Mouse (Mus musculus): Measurements from ENCODE around the gene Rbm15b. TPM values are rescaled to one million over a fixed set of nuclear protein-coding genes. Genes with fewer than 3 reads are reported as not detected.
A peak's percentile ranks its signal among the peaks of the same experiment; 100 is the strongest.

The Rbm15b gene
- 27.2 and 27.9 TPM in 2 replicates for polyA plus RNA-seq (2016; fragmentation: Nextera tagmentation; extraction: Ambion mirVana)

DNA sequence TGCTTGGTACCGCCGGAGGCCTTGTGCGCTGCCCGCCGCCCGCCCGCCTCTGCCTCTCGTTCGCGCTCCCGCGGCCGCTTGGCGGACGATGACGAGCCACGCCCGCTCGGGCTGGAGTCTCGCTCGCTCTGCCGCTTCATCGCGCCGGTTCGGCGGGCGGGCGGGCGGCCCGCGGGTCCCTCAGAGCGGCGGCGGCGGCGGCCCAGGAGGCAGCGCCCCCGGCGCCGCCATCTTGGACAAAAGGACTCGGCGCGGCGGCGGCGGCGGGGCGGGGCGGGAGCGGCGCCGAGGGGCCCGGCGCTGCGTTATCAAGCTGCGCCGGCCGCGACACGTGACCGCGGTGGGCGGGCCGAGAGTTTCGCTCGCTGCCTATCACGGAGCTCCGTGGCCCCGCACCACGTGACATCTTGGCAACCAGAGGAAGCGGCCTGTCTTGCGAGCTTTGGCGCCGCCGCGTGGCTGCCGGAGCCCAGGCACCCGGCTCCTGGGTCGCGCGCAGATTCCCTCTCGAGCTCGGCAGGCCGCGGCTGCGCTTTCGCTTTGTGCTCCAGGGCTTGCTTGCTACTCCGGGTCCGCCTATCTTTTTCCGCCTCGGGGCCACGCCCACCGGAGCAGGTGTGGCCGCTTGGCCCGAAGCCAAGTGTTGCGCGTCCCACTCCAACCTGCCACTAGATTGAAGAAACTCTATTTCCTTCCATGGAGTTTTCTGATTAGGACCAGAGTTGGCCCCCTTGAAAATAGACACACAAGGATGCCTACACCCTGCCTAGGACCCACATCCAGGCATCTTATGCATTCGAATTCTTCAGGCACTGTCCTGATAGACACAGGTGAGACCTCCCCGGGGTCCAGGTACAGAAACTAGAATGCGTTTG lies at the start of gene Rbm15b:
TSS of gene Rbm15b (minus strand) at position 601 of the 875 bp plus-strand sequence.
- 3% methylated on average over 79 of the region's 101 CpGs for WGBS
- peaks cover 53% of the 10 kb centered on the region for H3K4me1 ChIP-seq
- H3K9me3 ChIP-seq: no peaks in the 10 kb centered on the region
- peak; percentile 41 for ATAC-seq (ENCODE audit: insufficient number of reproducible peaks, insufficient read depth, low FRiP score, low TSS enrichment)
- peak within 1 kb of the TSS; percentile 92 for H3K27ac ChIP-seq
- peak within 1 kb of the TSS; percentile 98 for H3K9ac ChIP-seq
- H3K4me3 ChIP-seq: peak within 1 kb of the TSS; percentile 99
- H3K36me3 ChIP-seq: peaks cover 61% of the 10 kb centered on the region
- no peaks in the 10 kb centered on the region for H3K27me3 ChIP-seq
- peak within 1 kb of the TSS; percentile 95 for H3K4me2 ChIP-seq (replicated peaks)

DNA sequence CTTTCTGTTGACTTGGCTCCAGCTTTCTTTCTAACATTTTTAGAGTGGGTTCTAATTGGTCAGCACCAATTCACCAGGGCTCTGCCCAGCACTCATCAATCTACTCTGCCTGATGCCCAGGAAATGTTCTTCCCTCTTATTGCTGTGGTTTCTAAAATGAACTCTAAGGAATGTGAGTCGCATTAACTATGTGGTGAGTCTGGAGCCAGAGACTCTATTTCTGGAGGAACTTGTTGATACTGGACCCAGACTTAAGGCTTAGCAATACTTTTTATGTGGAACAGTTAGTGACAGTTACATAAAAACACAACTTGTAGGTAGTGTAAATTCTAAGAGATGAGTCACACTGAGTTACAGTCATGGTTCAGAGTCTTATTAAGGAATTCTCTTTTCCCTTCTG lies 47.8 kb upstream of the Rbm15b start:
- Histone ChIP-seq H3K4me3 (no peak overlapping the region), H3K9me3 (no peaks in the 10 kb centered on the region), H3K27ac (no peak overlapping the region), H3K27me3 (no peaks in the 10 kb centered on the region), H3K4me2 (replicated peaks) (no peak overlapping the region), H3K36me3 (no peaks in the 10 kb centered on the region), H3K4me1 (no peaks in the 10 kb centered on the region), H3K9ac (no peak overlapping the region)
- 90% methylated on average over 1 of the region's 1 CpGs for WGBS
- no peak for ATAC-seq (ENCODE audit: insufficient number of reproducible peaks, insufficient read depth, low FRiP score, low TSS enrichment)

DNA sequence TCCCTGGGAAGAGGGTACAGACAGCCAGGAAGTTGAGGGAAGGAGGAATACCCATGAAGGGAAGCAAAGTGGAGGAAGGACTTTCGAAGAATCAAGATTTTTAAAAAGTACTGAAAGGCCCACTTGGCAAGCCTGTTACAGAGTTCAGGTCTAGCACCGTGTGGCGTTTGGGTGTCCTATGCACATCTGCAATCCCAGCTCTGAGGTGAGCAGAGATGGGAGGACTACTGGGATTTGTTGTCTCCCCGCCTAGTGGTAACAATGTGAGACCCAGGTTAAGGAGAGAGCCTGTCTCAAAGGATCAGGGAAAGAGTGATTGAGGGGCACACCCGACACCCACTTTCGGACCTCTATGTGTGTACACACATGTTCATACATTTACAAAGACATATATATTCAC lies 27.6 kb upstream of the Rbm15b start:
- no peak overlapping the region for H3K4me2 ChIP-seq (replicated peaks)
- no peaks in the 10 kb centered on the region for H3K9me3 ChIP-seq
- H3K27ac ChIP-seq: no peak overlapping the region
- no peaks in the 10 kb centered on the region for H3K27me3 ChIP-seq
- H3K36me3 ChIP-seq: no peaks in the 10 kb centered on the region
- H3K4me1 ChIP-seq: peaks cover 6% of the 10 kb centered on the region; the same call in 1 of the 2 replicates
- no peak overlapping the region for H3K4me3 ChIP-seq
- 87% methylated on average over 6 of the region's 6 CpGs for WGBS
- no peak overlapping the region for H3K9ac ChIP-seq
- no peak for ATAC-seq (ENCODE audit: insufficient number of reproducible peaks, insufficient read depth, low FRiP score, low TSS enrichment)

DNA sequence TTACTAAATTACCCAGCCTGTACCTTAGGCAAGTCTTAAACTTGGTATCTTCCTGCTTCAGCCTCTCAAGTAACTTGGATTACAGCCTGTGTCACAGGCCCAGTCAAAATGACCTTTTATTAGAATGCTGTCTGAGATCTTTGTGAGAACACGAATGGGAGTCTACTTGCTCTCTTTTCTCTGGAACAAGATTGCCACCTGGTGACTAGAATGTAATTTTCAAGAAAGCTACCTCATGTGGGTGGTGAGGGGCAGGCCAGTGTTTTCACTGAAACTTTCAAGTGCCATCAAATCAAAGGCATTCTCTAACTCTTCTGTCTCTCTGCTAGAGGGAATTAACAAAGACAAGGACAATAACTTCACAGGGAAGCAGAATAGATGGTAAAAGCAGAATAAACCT lies 26.5 kb upstream of the Rbm15b start:
- no peak overlapping the region for H3K27ac ChIP-seq
- ATAC-seq (ENCODE audit: insufficient number of reproducible peaks, insufficient read depth, low FRiP score, low TSS enrichment): no peak
- no peaks in the 10 kb centered on the region for H3K27me3 ChIP-seq
- no peaks in the 10 kb centered on the region for H3K9me3 ChIP-seq
- no peak overlapping the region for H3K4me2 ChIP-seq (replicated peaks)
- H3K36me3 ChIP-seq: no peaks in the 10 kb centered on the region
- 9% methylated on average over 1 of the region's 1 CpGs for WGBS
- H3K9ac ChIP-seq: no peak overlapping the region
- H3K4me3 ChIP-seq: no peak overlapping the region
- peaks cover 10% of the 10 kb centered on the region for H3K4me1 ChIP-seq

DNA sequence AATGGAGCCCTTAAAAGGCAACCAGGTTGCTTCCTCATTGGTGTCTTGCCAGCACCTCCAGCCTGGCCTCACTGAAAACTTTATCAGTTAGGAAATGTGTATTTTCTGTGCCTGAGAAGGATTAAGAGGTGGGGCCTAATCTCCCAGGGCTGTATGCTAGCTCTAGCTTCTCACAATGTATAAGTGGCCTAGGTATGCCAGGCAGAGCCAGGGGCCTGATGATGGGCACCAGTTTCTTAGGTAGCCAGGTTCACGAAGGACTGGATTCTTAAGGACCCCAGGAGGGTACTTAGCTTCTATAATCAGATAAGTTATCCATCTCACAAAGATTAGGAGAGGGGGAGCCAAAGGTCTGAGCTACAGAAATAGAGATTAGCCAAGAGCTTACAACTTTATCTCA lies 24.4 kb upstream of the Rbm15b start:
- Histone ChIP-seq H3K27ac (no peak overlapping the region), H3K4me1 (peaks cover 12% of the 10 kb centered on the region), H3K4me2 (replicated peaks) (no peak overlapping the region), H3K27me3 (no peaks in the 10 kb centered on the region), H3K9me3 (no peaks in the 10 kb centered on the region), H3K9ac (no peak overlapping the region), H3K4me3 (no peak overlapping the region), H3K36me3 (no peaks in the 10 kb centered on the region)
- no peak for ATAC-seq (ENCODE audit: insufficient number of reproducible peaks, insufficient read depth, low FRiP score, low TSS enrichment)
- 68% methylated on average over 1 of the region's 1 CpGs for WGBS

DNA sequence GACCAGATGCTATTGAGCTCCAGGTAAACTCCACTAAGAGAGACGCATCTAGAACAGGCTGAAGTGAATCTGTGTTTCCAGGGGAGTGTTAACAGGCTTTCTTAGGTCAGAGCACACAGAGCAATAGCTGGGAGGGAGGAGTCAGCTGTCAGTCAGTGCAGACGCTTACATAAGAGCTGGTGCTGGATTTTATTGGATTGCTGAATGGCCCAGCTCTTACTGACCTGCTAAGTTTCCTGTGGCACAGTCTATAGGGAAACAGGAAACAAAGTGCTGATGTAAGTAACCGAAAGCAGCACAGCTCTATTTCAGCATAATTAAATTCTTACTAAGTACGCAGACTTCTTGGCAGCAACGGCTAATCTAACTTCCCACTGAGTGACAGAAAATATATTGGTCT lies 21.5 kb upstream of the Rbm15b start:
- H3K4me2 ChIP-seq (replicated peaks): no peak overlapping the region
- H3K9ac ChIP-seq: peak overlapping the region; percentile 3; the same call in 1 of the 2 replicates
- no peak overlapping the region for H3K4me3 ChIP-seq
- no peaks in the 10 kb centered on the region for H3K27me3 ChIP-seq
- no peak overlapping the region for H3K27ac ChIP-seq
- H3K36me3 ChIP-seq: no peaks in the 10 kb centered on the region
- no peak for ATAC-seq (ENCODE audit: insufficient number of reproducible peaks, insufficient read depth, low FRiP score, low TSS enrichment)
- peaks cover 12% of the 10 kb centered on the region for H3K4me1 ChIP-seq
- H3K9me3 ChIP-seq: no peaks in the 10 kb centered on the region
- 36% methylated on average over 5 of the region's 5 CpGs for WGBS

DNA sequence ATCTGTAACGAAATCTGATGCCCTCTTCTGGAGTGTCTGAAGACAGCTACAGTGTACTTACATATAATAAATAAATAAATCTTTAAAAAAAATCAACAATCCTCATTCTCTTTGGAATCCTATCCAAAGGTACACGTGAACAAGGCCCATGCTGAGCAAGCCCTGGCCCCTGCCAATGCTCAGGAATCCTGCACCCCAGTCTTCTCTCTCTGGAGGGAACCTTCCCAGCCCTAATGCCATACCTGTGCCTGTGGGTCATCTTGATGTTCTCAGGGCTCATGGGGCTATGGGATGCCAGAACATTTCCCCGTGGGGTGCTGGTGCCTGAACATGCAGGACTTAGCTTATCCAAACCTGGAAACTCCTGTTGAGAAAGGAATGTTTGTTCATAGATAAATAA lies 20.9 kb upstream of the Rbm15b start:
- Histone ChIP-seq H3K27me3 (no peaks in the 10 kb centered on the region), H3K4me3 (no peak overlapping the region), H3K27ac (no peak overlapping the region), H3K4me1 (peaks cover 12% of the 10 kb centered on the region), H3K9ac (no peak overlapping the region), H3K4me2 (replicated peaks) (no peak overlapping the region), H3K9me3 (no peaks in the 10 kb centered on the region), H3K36me3 (no peaks in the 10 kb centered on the region)
- WGBS: 81% methylated on average over 3 of the region's 3 CpGs
- ATAC-seq (ENCODE audit: insufficient number of reproducible peaks, insufficient read depth, low FRiP score, low TSS enrichment): no peak

DNA sequence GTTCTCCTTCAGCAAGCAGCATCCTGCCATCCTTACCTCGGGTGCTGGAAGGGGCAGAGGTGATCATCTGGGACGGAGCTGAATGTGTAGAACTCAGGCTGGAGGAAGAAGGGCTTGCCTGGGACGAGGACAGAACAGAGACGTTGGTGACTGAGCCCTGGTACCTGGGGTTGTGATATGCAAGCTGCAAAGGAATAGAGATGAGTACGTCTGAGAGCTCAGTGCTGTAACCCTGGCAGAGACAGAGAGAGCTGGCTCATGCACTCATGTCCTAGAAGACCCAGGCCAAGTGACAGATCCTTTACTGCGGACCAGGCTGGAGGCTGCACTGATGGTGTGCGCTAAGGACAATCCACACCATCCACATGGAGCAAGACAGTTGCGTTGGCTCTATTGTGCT lies 19.4 kb upstream of the Rbm15b start:
- Histone ChIP-seq H3K27me3 (no peaks in the 10 kb centered on the region), H3K36me3 (no peaks in the 10 kb centered on the region), H3K27ac (no peak overlapping the region), H3K4me1 (peaks cover 12% of the 10 kb centered on the region), H3K9me3 (no peaks in the 10 kb centered on the region), H3K4me2 (replicated peaks) (no peak overlapping the region), H3K9ac (no peak overlapping the region), H3K4me3 (no peak overlapping the region)
- ATAC-seq (ENCODE audit: insufficient number of reproducible peaks, insufficient read depth, low FRiP score, low TSS enrichment): no peak
- 87% methylated on average over 8 of the region's 8 CpGs for WGBS

DNA sequence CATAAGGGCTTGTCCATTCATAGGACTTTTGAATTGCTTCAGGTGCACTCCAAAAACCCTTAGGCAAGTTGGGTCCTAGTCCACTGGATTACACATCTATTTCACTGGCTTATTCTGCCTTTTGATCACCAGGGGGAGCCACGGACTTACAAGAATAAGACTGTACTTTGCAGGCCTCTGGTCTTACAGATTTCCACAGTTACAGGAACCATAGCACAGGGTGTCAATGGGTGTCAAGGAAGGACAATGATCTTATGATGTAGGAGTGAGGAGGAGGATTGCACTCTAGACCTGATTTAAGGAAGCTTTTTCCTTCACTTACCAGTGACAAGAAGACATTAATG lies 16.5 kb upstream of the Rbm15b start:
- Histone ChIP-seq H3K9me3 (no peaks in the 10 kb centered on the region), H3K9ac (no peak overlapping the region), H3K27ac (no peak overlapping the region), H3K4me3 (no peak overlapping the region), H3K27me3 (no peaks in the 10 kb centered on the region), H3K4me1 (peaks cover 2% of the 10 kb centered on the region), H3K36me3 (no peaks in the 10 kb centered on the region), H3K4me2 (replicated peaks) (no peak overlapping the region)
- 15% methylated on average over 1 of the region's 1 CpGs for WGBS
- ATAC-seq (ENCODE audit: insufficient number of reproducible peaks, insufficient read depth, low FRiP score, low TSS enrichment): no peak

DNA sequence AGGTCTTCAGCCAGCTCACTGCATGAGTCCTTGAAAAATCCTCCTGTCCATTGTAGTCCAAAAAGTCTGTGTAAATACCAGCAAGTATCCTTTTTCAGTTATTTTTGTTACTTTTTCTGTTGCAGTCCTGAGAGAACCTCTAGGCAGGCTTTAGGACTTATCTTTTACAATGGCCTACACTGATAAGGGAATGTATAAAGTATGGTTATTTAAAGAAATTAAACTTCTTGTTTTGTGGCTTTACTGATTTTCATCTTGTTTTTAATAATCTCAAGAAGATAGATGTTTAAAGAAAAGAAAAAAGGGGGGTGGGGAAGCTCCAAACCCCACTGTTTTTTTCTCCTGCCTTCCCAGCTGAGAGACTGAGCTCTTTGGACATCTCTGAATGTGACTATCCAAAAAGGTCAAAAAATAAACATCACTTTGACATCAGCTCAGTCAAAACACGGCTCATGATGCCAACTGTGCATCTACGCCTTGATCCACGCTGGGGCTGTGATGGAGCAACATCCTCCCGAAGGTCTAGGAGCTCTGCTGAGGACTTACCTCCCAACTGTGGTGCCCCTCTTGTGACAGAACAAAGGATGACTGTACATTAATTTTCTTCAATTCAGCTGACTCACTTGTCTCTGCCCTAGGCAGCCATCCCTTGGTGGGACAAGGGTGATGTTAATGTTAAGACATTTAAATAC lies 16.0 kb upstream of the Rbm15b start:
- H3K36me3 ChIP-seq: no peaks in the 10 kb centered on the region
- H3K4me1 ChIP-seq: no peaks in the 10 kb centered on the region
- H3K4me3 ChIP-seq: no peak overlapping the region
- WGBS: 68% methylated on average over 4 of the region's 4 CpGs
- no peaks in the 10 kb centered on the region for H3K9me3 ChIP-seq
- ATAC-seq (ENCODE audit: insufficient number of reproducible peaks, insufficient read depth, low FRiP score, low TSS enrichment): no peak
- no peak overlapping the region for H3K27ac ChIP-seq
- H3K4me2 ChIP-seq (replicated peaks): no peak overlapping the region
- no peak overlapping the region for H3K9ac ChIP-seq
- no peaks in the 10 kb centered on the region for H3K27me3 ChIP-seq

DNA sequence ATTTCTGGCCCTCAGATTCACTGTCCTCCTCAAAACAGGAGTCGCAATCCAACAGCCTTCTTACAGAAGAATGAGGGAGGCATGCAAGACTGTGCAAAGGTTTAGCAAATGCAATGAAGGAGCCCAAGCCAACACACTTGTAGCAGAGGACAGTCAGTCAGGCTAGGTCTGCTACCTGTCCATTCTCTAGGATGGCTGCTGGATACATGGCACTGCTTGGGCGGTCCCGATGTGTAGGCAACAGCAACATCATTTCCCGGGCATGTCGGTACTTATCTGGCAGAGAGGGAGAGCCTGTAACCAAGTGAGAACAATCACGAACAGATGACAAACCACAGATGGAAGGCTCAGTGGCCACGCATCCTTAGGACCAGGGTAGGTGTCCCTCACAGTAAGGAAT lies 14.4 kb upstream of the Rbm15b start:
- Histone ChIP-seq H3K27ac (no peak overlapping the region), H3K9ac (no peak overlapping the region), H3K4me2 (replicated peaks) (no peak overlapping the region), H3K9me3 (no peaks in the 10 kb centered on the region), H3K4me3 (no peak overlapping the region), H3K4me1 (no peaks in the 10 kb centered on the region), H3K36me3 (no peaks in the 10 kb centered on the region), H3K27me3 (no peaks in the 10 kb centered on the region)
- no peak for ATAC-seq (ENCODE audit: insufficient number of reproducible peaks, insufficient read depth, low FRiP score, low TSS enrichment)
- 88% methylated on average over 7 of the region's 7 CpGs for WGBS

DNA sequence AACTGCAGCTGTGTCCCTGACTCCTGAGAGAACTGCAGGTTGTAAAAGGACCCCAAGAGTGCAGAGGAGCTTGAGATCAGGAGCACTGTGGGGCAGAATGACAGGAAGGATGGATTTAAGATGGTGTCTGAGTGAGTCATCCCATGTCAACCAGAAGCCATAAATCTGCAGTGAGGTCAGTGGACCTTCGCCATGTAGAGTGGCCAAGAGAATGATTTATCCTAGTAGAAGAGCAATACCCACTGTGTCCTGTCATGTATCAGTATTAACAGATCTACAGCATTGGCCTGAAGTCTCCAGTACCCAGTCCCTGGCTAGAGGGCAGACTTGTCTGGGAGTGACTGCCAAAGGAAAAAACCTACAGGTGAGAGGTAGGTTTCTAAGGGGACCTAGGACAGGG lies 11.7 kb upstream of the Rbm15b start:
- Histone ChIP-seq H3K27ac (no peak overlapping the region), H3K4me1 (no peaks in the 10 kb centered on the region), H3K27me3 (no peaks in the 10 kb centered on the region), H3K4me3 (no peak overlapping the region), H3K9ac (no peak overlapping the region), H3K9me3 (no peaks in the 10 kb centered on the region), H3K36me3 (no peaks in the 10 kb centered on the region), H3K4me2 (replicated peaks) (no peak overlapping the region)
- 74% methylated on average over 1 of the region's 1 CpGs for WGBS
- no peak for ATAC-seq (ENCODE audit: insufficient number of reproducible peaks, insufficient read depth, low FRiP score, low TSS enrichment)
